Comparison of ENCODE assay signal across 23 mouse cellular contexts in genomic region chr11:8773862-8774261, GRCm38 (mm10).
"Had no signal": no experiment of that assay in that cellular context is flagged by ENCODE, and none has a peak within 500 bp of the region (broad histone marks: within the 10 kb centered on the region; RNA-seq: fewer than 3 reads in every experiment).

No protein-coding gene starts in this region.

- ATAC-seq: forebrain, postnatal 0 days; hindbrain, embryonic 16.5 days; inflammation-experienced regulatory T-cells, adult 6 months; intestine, embryonic 16.5 days had no signal

- H3K36me3 ChIP-seq: heart, embryonic 12.5 days; hindbrain, embryonic 10.5 days; hindbrain, embryonic 12.5 days; limb, embryonic 13.5 days; limb, embryonic 15.5 days had no signal

- H3K4me2 ChIP-seq: heart, embryonic 12.5 days; hindbrain, embryonic 12.5 days; hindbrain, embryonic 14.5 days; limb, embryonic 13.5 days; limb, embryonic 15.5 days had no signal

- H3K9ac ChIP-seq: forebrain, postnatal 0 days; heart, embryonic 12.5 days; hindbrain, embryonic 12.5 days; hindbrain, embryonic 14.5 days; limb, embryonic 13.5 days; limb, embryonic 15.5 days had no signal

- H3K9me3 ChIP-seq: heart, embryonic 12.5 days; hindbrain, embryonic 10.5 days; hindbrain, embryonic 12.5 days; limb, embryonic 13.5 days; limb, embryonic 15.5 days had no signal

- H3K4me1 ChIP-seq: hindbrain, embryonic 10.5 days; hindbrain, embryonic 12.5 days; limb, embryonic 13.5 days had no signal

- H3K4me3 ChIP-seq: gastrocnemius, adult 2 months; heart, adult 2 months; heart, embryonic 12.5 days; hindbrain, embryonic 10.5 days; hindbrain, embryonic 12.5 days; layer of hippocampus, adult 2 months; left cerebral cortex, adult 2 months; limb, embryonic 13.5 days; limb, embryonic 15.5 days had no signal

- H3K27me3 ChIP-seq: heart, embryonic 12.5 days; hindbrain, embryonic 12.5 days; limb, embryonic 13.5 days; limb, embryonic 15.5 days had no signal

- H3K27ac ChIP-seq: gastrocnemius, adult 2 months; heart, adult 2 months; hindbrain, embryonic 10.5 days; hindbrain, embryonic 12.5 days; hindbrain, embryonic 14.5 days; layer of hippocampus, adult 2 months; left cerebral cortex, adult 2 months; limb, embryonic 13.5 days; limb, embryonic 15.5 days had no signal

- DNase-seq: forebrain, postnatal 0 days; gastrocnemius, adult 2 months; gastrocnemius, postnatal 10 days; gastrocnemius, postnatal 25 days; heart, adult 2 months; heart, postnatal 10 days; heart, postnatal 4 days; kidney, adult 18-20 months; kidney, adult 8-10 months; kidney, postnatal 10 days; kidney, postnatal 25 days; kidney, postnatal 4 days had no signal
